Mouse (Mus musculus) spleen, postnatal 10 days (tissue): Measurements from ENCODE around the gene Smim5.

Experiments used
- DNase-seq, 2 experiments: peaks; one replicate each; pipeline ENCODE4 v3.0.0; 2021 to 2022; ENCODE audit warnings: low spot score in 2 of 2

The Smim5 gene

GRCm38 (mm10) chr11:115894755-115895520, 4.8 kb upstream of the Smim5 start:
- DNase-seq, result peak in 1 of 2 experiments; percentile 44

GRCm38 (mm10) chr11:115898446-115898845, 1.3 kb upstream of the Smim5 start:
- peak in 1 of 2 experiments; percentile 44 for DNase-seq

- peak; percentile 83 to 91 for DNase-seq
These were observed 880 bp upstream of the Smim5 start for GRCm38 (mm10) chr11:115898886-115899285.

- DNase-seq, result peak in 1 of 2 experiments; percentile 69
These were observed 983 bp downstream of the Smim5 start for GRCm38 (mm10) chr11:115900561-115901337.

GRCm38 (mm10) chr11:115901338-115902161, 1.8 kb downstream of the Smim5 start:
- peak; percentile 61 to 72 for DNase-seq

- peak in 1 of 2 experiments; percentile 48 for DNase-seq
These were observed 2.4 kb downstream of the Smim5 start for GRCm38 (mm10) chr11:115902177-115902576.

GRCm38 (mm10) chr11:115902831-115903230, 3.1 kb downstream of the Smim5 start:
- DNase-seq, result peak in 1 of 2 experiments; percentile 85

GRCm38 (mm10) chr11:115903384-115904230, 3.8 kb downstream of the Smim5 start:
- DNase-seq, result peak; percentile 71 to 79

- DNase-seq, result peak in 1 of 2 experiments; percentile 58
These were observed 4.6 kb downstream of the Smim5 start for GRCm38 (mm10) chr11:115904231-115904955.

- DNase-seq, result no peak
These were observed 5.4 kb downstream of the Smim5 start for GRCm38 (mm10) chr11:115904956-115905790.

- no peak for DNase-seq
These were observed 6.3 kb downstream of the Smim5 start for GRCm38 (mm10) chr11:115906116-115906515.

- no peak for DNase-seq
These were observed 6.8 kb downstream of the Smim5 start for GRCm38 (mm10) chr11:115906521-115906920.

- DNase-seq, result peak in 1 of 2 experiments; percentile 63
These were observed 11.4 kb downstream of the Smim5 start for GRCm38 (mm10) chr11:115911134-115911561.

GRCm38 (mm10) chr11:115911632-115912376, 12.0 kb downstream of the Smim5 start, which contains the start of gene Smim6:
Gene Smim6, plus strand, starts transcription at chr11:115912017.
- DNase-seq, result peak; percentile 50 to 59

- no peak for DNase-seq
These were observed 16.8 kb downstream of the Smim5 start for GRCm38 (mm10) chr11:115916579-115916978.

- DNase-seq, result no peak
These were observed 18.9 kb downstream of the Smim5 start for GRCm38 (mm10) chr11:115918637-115919036.

- DNase-seq, result no peak
These were observed 19.3 kb downstream of the Smim5 start for GRCm38 (mm10) chr11:115919073-115919472.

GRCm38 (mm10) chr11:115920110-115920818, 20.5 kb downstream of the Smim5 start:
- peak; percentile 70 to 81 for DNase-seq
